ENCODE assay signal across 9 mouse cellular contexts in genomic region chr13:76810496-76810939, GRCm38 (mm10).
A peak's percentile ranks its signal among the peaks of the same experiment; 100 is the strongest.
DNase-seq lines count a peak whose midpoint lies in the region; ATAC-seq and TF ChIP-seq lines count a peak whose summit lies in the region.
"Had no signal": no experiment of that assay in that cellular context is flagged by ENCODE, and none has a peak within 500 bp of the region (broad histone marks: within the 10 kb centered on the region; RNA-seq: fewer than 3 reads in every experiment).

No protein-coding gene starts in this region.

- H3K36me3 ChIP-seq in hindbrain, embryonic 10.5 days = no peaks in the 10 kb centered on the region
- no peaks in the 10 kb centered on the region for H3K36me3 ChIP-seq in midbrain, embryonic 12.5 days
- no peaks in the 10 kb centered on the region for H3K36me3 ChIP-seq in intestine, postnatal 0 days (ENCODE audit: control insufficient read depth, insufficient read depth)

- TF ChIP-seq POLR2A in cerebellum, adult 2 months (IDR thresholded peaks at IDR 0.05; ENCODE audit: borderline replicate concordance, insufficient read depth, low read length) = no peak

- peaks cover 74% of the 10 kb centered on the region for H3K27me3 ChIP-seq in hindbrain, embryonic 10.5 days (ENCODE audit: insufficient read depth, poor library complexity, severe bottlenecking)
- peaks cover 24% of the 10 kb centered on the region for H3K27me3 ChIP-seq in midbrain, embryonic 12.5 days
- H3K27me3 ChIP-seq in intestine, postnatal 0 days (replicated peaks; ENCODE audit: control insufficient read depth, insufficient read depth, low read length) = no peaks in the 10 kb centered on the region
- H3K27me3 ChIP-seq in cerebellum, adult 2 months (ENCODE audit: control insufficient read depth, insufficient read depth, low read length) = no peaks in the 10 kb centered on the region

- peak; percentile 7 for DNase-seq in adrenal gland, postnatal 10 days
- DNase-seq in adrenal gland, adult 8-10 months = no peak
- DNase-seq in embryo, embryonic 11 days = peak; percentile 91
- DNase-seq in hindbrain, embryonic 10.5 days (ENCODE audit: low spot score) = peak; percentile 89
- DNase-seq in cerebellum, adult 2 months = no peak
- DNase-seq in cerebellum, postnatal 36 days = no peak

- ATAC-seq in midbrain, embryonic 12.5 days (ENCODE audit: low FRiP score, low read depth) = peak; percentile 92
- ATAC-seq in intestine, postnatal 0 days = no peak

- H3K4me3 ChIP-seq in hindbrain, embryonic 10.5 days = no peak overlapping the region
- no peak overlapping the region for H3K4me3 ChIP-seq in midbrain, embryonic 12.5 days
- H3K4me3 ChIP-seq in intestine, postnatal 0 days (ENCODE audit: low read depth, low read length) = no peak overlapping the region
- H3K4me3 ChIP-seq in cerebellum, adult 2 months (replicated peaks; ENCODE audit: insufficient read depth, low read depth, low read length) = no peak overlapping the region
- H3K4me3 ChIP-seq: left cerebral cortex, adult 2 months had no signal

- H3K4me1 ChIP-seq in hindbrain, embryonic 10.5 days (replicated peaks) = peaks cover 28% of the 10 kb centered on the region
- peaks cover 17% of the 10 kb centered on the region for H3K4me1 ChIP-seq in midbrain, embryonic 12.5 days
- H3K4me1 ChIP-seq in intestine, postnatal 0 days (replicated peaks; ENCODE audit: control insufficient read depth, insufficient read depth, low read length) = no peaks in the 10 kb centered on the region
- H3K4me1 ChIP-seq in cerebellum, adult 2 months (ENCODE audit: control insufficient read depth, insufficient read depth, low read length) = no peaks in the 10 kb centered on the region

- no peak for TF ChIP-seq CTCF in intestine, postnatal 0 days (IDR thresholded peaks at IDR 0.05; ENCODE audit: low read depth)
- TF ChIP-seq CTCF in cerebellum, adult 2 months (IDR thresholded peaks at IDR 0.05; ENCODE audit: borderline replicate concordance, insufficient read depth, low read depth, low read length) = no peak

- 1% methylated on average over 7 of the region's 7 CpGs for WGBS in hindbrain, embryonic 10.5 days
- WGBS in midbrain, embryonic 12.5 days = 4% methylated on average over 7 of the region's 7 CpGs
- WGBS in intestine, postnatal 0 days = 31% methylated on average over 7 of the region's 7 CpGs
- WGBS in cerebellum, adult 2 months = 29% methylated on average over 7 of the region's 7 CpGs

- H3K27ac ChIP-seq in hindbrain, embryonic 10.5 days = peak overlapping the region; percentile 35; the same call in 1 of the 2 replicates
- H3K27ac ChIP-seq in midbrain, embryonic 12.5 days (replicated peaks) = peak overlapping the region; percentile 5
- H3K27ac ChIP-seq in intestine, postnatal 0 days (ENCODE audit: low read depth, low read length) = no peak overlapping the region
- no peak overlapping the region for H3K27ac ChIP-seq in cerebellum, adult 2 months (ENCODE audit: insufficient read depth, low read length)
- H3K27ac ChIP-seq: left cerebral cortex, adult 2 months had no signal

- no peak overlapping the region for H3K9ac ChIP-seq in midbrain, embryonic 12.5 days (replicated peaks)
- H3K9ac ChIP-seq in intestine, postnatal 0 days (ENCODE audit: low read depth, low read length) = no peak overlapping the region

- H3K4me2 ChIP-seq in midbrain, embryonic 12.5 days (replicated peaks) = peak overlapping the region; percentile 9
- no peak overlapping the region for H3K4me2 ChIP-seq in intestine, postnatal 0 days (replicated peaks; ENCODE audit: low read depth)

- H3K9me3 ChIP-seq in hindbrain, embryonic 10.5 days = no peaks in the 10 kb centered on the region
- no peaks in the 10 kb centered on the region for H3K9me3 ChIP-seq in midbrain, embryonic 12.5 days
- H3K9me3 ChIP-seq in intestine, postnatal 0 days (ENCODE audit: control insufficient read depth) = no peaks in the 10 kb centered on the region

Comparison
In these comparisons a context has a peak if more than half of its experiments do, and no peak if none do; other contexts are left out.
1. DNase-seq: peak in adrenal gland, postnatal 10 days (single experiment), embryo, embryonic 11 days (single experiment) and hindbrain, embryonic 10.5 days (single experiment); none in adrenal gland, adult 8-10 months (single experiment), cerebellum, adult 2 months (0 of 2) and cerebellum, postnatal 36 days (0 of 2).
2. H3K27ac ChIP-seq: peak in hindbrain, embryonic 10.5 days (single experiment) and midbrain, embryonic 12.5 days (single experiment); none in intestine, postnatal 0 days (single experiment) and cerebellum, adult 2 months (single experiment).